Mouse (Mus musculus): ENCODE results near the gene Car15.

Car15 gene

GRCm38 (mm10) chr16:17833681-17834399, 4.3 kb downstream of the Car15 start:
- in situ Hi-C loops (cut with MboI; ENCODE audit: unreplicated experiment in 2 of 2): no loop called here

- in situ Hi-C loops (cut with MboI; ENCODE audit: unreplicated experiment in 2 of 2): no loop called here
Observed at GRCm38 (mm10) chr16:17833321-17833680, 4.9 kb downstream of the Car15 start.

- in situ Hi-C loops (cut with MboI; ENCODE audit: unreplicated experiment in 2 of 2): no loop called here
Observed at GRCm38 (mm10) chr16:17832821-17833220, 5.3 kb downstream of the Car15 start, which contains the start of gene B830017H08Rik. B830017H08Rik (plus strand) TSS chr16:17833121.

GRCm38 (mm10) chr16:17831781-17832180, 6.4 kb downstream of the Car15 start:
- in situ Hi-C loops (cut with MboI; ENCODE audit: unreplicated experiment in 2 of 2): no loop called here

- in situ Hi-C loops (cut with MboI; ENCODE audit: unreplicated experiment in 2 of 2): no loop called here
Observed at GRCm38 (mm10) chr16:17830385-17831178, 7.6 kb downstream of the Car15 start.

- in situ Hi-C loops (cut with MboI; ENCODE audit: unreplicated experiment in 2 of 2): no loop called here
Observed at GRCm38 (mm10) chr16:17828867-17829266, 9.3 kb downstream of the Car15 start.

- in situ Hi-C loops (cut with MboI; ENCODE audit: unreplicated experiment in 2 of 2): no loop called here
Observed at GRCm38 (mm10) chr16:17828229-17828628, 9.9 kb downstream of the Car15 start.

GRCm38 (mm10) chr16:17826500-17826899, 11.7 kb downstream of the Car15 start:
- in situ Hi-C loops (cut with MboI; ENCODE audit: unreplicated experiment in 2 of 2): no loop called here

GRCm38 (mm10) chr16:17816528-17816927, 21.6 kb downstream of the Car15 start:
- in situ Hi-C loops (cut with MboI; ENCODE audit: unreplicated experiment in 2 of 2): no loop called here

GRCm38 (mm10) chr16:17815411-17816402, 22.5 kb downstream of the Car15 start:
- in situ Hi-C loops (cut with MboI; ENCODE audit: unreplicated experiment in 2 of 2): no loop called here

- in situ Hi-C loops (cut with MboI; ENCODE audit: unreplicated experiment in 2 of 2): loop anchor here (5.0 kb wide), 2 partner anchors 71 to 256 kb away; no protein-coding TSS in a partner anchor
Observed at GRCm38 (mm10) chr16:17813173-17813572, 25.0 kb downstream of the Car15 start.

- in situ Hi-C loops (cut with MboI; ENCODE audit: unreplicated experiment in 2 of 2): loop anchor here (5.0 kb wide), 2 partner anchors 70 to 255 kb away; no protein-coding TSS in a partner anchor
Observed at GRCm38 (mm10) chr16:17812120-17812519, 26.0 kb downstream of the Car15 start.

- in situ Hi-C loops (cut with MboI; ENCODE audit: unreplicated experiment in 2 of 2): loop anchor here (5.0 to 10.0 kb wide), 3 partner anchors 65 to 252 kb away; no protein-coding TSS in a partner anchor
Observed at GRCm38 (mm10) chr16:17809711-17810110, 28.5 kb downstream of the Car15 start.

- in situ Hi-C loops (cut with MboI; ENCODE audit: unreplicated experiment in 2 of 2): loop anchor here in 1 of 2 experiments (10.0 kb wide), 1 partner anchor 64 kb away; no protein-coding TSS in a partner anchor
Observed at GRCm38 (mm10) chr16:17809125-17809524, 29.0 kb downstream of the Car15 start.

GRCm38 (mm10) chr16:17807192-17808009, 30.8 kb downstream of the Car15 start:
- in situ Hi-C loops (cut with MboI; ENCODE audit: unreplicated experiment in 2 of 2): loop anchor here in 1 of 2 experiments (10.0 kb wide), 1 partner anchor 63 kb away; no protein-coding TSS in a partner anchor

GRCm38 (mm10) chr16:17806581-17807191, 31.5 kb downstream of the Car15 start:
- in situ Hi-C loops (cut with MboI; ENCODE audit: unreplicated experiment in 2 of 2): loop anchor here in 1 of 2 experiments (10.0 kb wide), 1 partner anchor 62 kb away; no protein-coding TSS in a partner anchor

GRCm38 (mm10) chr16:17804982-17805381, 33.2 kb downstream of the Car15 start:
- in situ Hi-C loops (cut with MboI; ENCODE audit: unreplicated experiment in 2 of 2): loop anchor here in 1 of 2 experiments (10.0 kb wide), 1 partner anchor 60 kb away; no protein-coding TSS in a partner anchor

GRCm38 (mm10) chr16:17804449-17804912, 33.7 kb downstream of the Car15 start:
- in situ Hi-C loops (cut with MboI; ENCODE audit: unreplicated experiment in 2 of 2): loop anchor here in 1 of 2 experiments (10.0 kb wide), 1 partner anchor 60 kb away; no protein-coding TSS in a partner anchor

All from v-Abl transformed pro-B cells (cell line).